Mouse (Mus musculus): ENCODE measurements at regions not wholly inside any gene's neighbourhood (a gene's known extent, or its start where the extent isn't known, plus 50 kb on each side); places are given as distances from the start of the nearest gene placed in this dataset.

DNA sequence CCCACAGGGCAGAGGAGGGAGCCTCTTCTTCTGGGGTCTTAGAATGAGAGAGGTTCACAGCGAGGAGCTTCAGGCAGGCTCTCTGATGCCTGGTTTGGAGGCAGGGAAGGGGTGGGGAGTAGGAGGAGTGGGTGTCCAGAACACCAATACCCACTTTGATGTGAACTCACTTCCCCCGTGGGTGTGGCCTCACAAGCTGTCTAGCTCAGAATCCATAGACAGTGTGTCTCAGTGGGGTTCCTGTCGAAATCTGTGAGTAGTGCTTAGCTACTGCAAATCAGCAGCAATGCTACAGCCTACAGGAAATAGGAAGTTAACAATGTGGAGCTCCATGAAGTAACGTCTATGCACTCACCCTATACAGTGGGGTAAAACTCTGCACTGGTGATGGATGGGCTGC, 102.5 kb upstream of the Mon1b start:
- Histone ChIP-seq H3K9me3 (replicated peaks; ENCODE audit: insufficient read depth, low read length) (no peaks in the 10 kb centered on the region), H3K79me2 (ENCODE audit: control insufficient read depth, insufficient read depth, low read length, poor library complexity) (no peaks in the 10 kb centered on the region), H3K9ac (ENCODE audit: control insufficient read depth, low read depth, low read length, poor library complexity, severe bottlenecking) (no peak overlapping the region), H3K4me1 (ENCODE audit: control insufficient read depth in 1 of 2, insufficient read depth in 2 of 2, low read length in 2 of 2) (no peaks in the 10 kb centered on the region), H3K27me3 (ENCODE audit: control insufficient read depth in 1 of 2, insufficient read depth in 2 of 2, low read length in 2 of 2) (no peaks in the 10 kb centered on the region), H3K4me3 (ENCODE audit: control insufficient read depth in 1 of 2, insufficient read depth in 1 of 2, low read depth in 2 of 2, low read length in 2 of 2) (no peak overlapping the region), H3K36me3 (ENCODE audit: control insufficient read depth in 1 of 2, insufficient read depth in 2 of 2, low read length in 2 of 2) (no peaks in the 10 kb centered on the region), H3K27ac (ENCODE audit: control insufficient read depth, low read depth, low read length) (no peak overlapping the region)
- no peak for DNase-seq (ENCODE audit: low read depth, low spot score)
- TF ChIP-seq RAD21 (IDR thresholded peaks at IDR 0.05; ENCODE audit: low read depth, low read length) (no peak), KAT2A (conservative IDR thresholded peaks at IDR 0.05; ENCODE audit: low read depth, low read length) (no peak), POLR2AphosphoS2 (IDR thresholded peaks at IDR 0.05; ENCODE audit: low read length) (no peak), ZMIZ1 (IDR thresholded peaks at IDR 0.05; ENCODE audit: low read depth, low read length) (no peak), CTCF (IDR thresholded peaks at IDR 0.05 in 2 of 3, conservative IDR thresholded peaks at IDR 0.05 in 1 of 3; ENCODE audit: control insufficient read depth in 1 of 3, insufficient read depth in 1 of 3, low read depth in 2 of 3, low read length in 3 of 3, poor library complexity in 1 of 3, severe bottlenecking in 1 of 3) (no peak), POLR2A (IDR thresholded peaks at IDR 0.05; ENCODE audit: control insufficient read depth in 1 of 2, insufficient read depth in 1 of 2, low read depth in 1 of 2, low read length in 2 of 2, poor library complexity in 1 of 2) (no peak), ZNF384 (IDR thresholded peaks at IDR 0.05; ENCODE audit: low read depth, low read length) (no peak), UBTF (IDR thresholded peaks at IDR 0.05; ENCODE audit: borderline replicate concordance, insufficient read depth, low read depth, low read length) (no peak), E2F4 (IDR thresholded peaks at IDR 0.05; ENCODE audit: borderline replicate concordance, low read depth, low read length) (no peak), MXI1 (IDR thresholded peaks at IDR 0.05; ENCODE audit: low read depth, low read length) (no peak)

DNA sequence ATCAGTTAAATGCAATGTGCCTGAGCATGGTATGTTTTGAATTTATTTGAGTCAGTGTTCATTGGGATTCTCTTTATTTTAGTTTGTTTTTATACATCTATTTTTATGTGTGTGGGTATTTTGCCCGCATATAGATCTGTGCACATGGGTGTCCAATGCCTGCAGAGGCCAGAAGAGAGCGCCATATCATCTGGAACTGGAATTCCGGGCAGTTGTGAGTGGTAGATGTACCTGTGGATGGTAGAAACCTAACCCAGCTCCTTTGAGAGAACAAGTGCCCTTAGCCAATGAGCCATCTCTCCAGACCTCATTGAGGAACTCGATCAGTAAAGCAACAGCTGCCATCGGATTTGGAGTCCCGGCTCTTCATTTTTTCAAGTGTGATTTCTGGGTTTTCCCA, 94.0 kb upstream of the Mon1b start:
- Histone ChIP-seq H3K4me3 (ENCODE audit: control insufficient read depth in 1 of 2, insufficient read depth in 1 of 2, low read depth in 2 of 2, low read length in 2 of 2) (no peak overlapping the region), H3K79me2 (ENCODE audit: control insufficient read depth, insufficient read depth, low read length, poor library complexity) (no peaks in the 10 kb centered on the region), H3K27ac (ENCODE audit: control insufficient read depth, low read depth, low read length) (no peak overlapping the region), H3K27me3 (ENCODE audit: control insufficient read depth in 1 of 2, insufficient read depth in 2 of 2, low read length in 2 of 2) (no peaks in the 10 kb centered on the region), H3K9me3 (replicated peaks; ENCODE audit: insufficient read depth, low read length) (no peaks in the 10 kb centered on the region), H3K36me3 (ENCODE audit: control insufficient read depth in 1 of 2, insufficient read depth in 2 of 2, low read length in 2 of 2) (no peaks in the 10 kb centered on the region), H3K4me1 (ENCODE audit: control insufficient read depth in 1 of 2, insufficient read depth in 2 of 2, low read length in 2 of 2) (no peaks in the 10 kb centered on the region), H3K9ac (ENCODE audit: control insufficient read depth, low read depth, low read length, poor library complexity, severe bottlenecking) (no peak overlapping the region)
- DNase-seq (ENCODE audit: low read depth, low spot score): no peak
- no peak for TF ChIP-seq CHD1 (IDR thresholded peaks at IDR 0.05; ENCODE audit: low read depth, low read length)
- no peak for TF ChIP-seq MXI1 (IDR thresholded peaks at IDR 0.05; ENCODE audit: low read depth, low read length)
- no peak for TF ChIP-seq ETS1 (IDR thresholded peaks at IDR 0.05; ENCODE audit: low read depth, low read length)
- no peak for TF ChIP-seq SMC3 (IDR thresholded peaks at IDR 0.05; ENCODE audit: low read depth, low read length)

- DNase-seq (ENCODE audit: low read depth, low spot score): no peak
- no peak for TF ChIP-seq ZC3H11A (IDR thresholded peaks at IDR 0.05; ENCODE audit: low read depth, low read length)
- TF ChIP-seq MYC (IDR thresholded peaks at IDR 0.05; ENCODE audit: low read depth, low read length): no peak
- TF ChIP-seq MAX (IDR thresholded peaks at IDR 0.05; ENCODE audit: low read length): no peak
- TF ChIP-seq MAZ (IDR thresholded peaks at IDR 0.05; ENCODE audit: low read depth, low read length): no peak
- no peak for TF ChIP-seq TCF12 (IDR thresholded peaks at IDR 0.05; ENCODE audit: low read depth, low read length)
- no peak for TF ChIP-seq ZNF384 (IDR thresholded peaks at IDR 0.05; ENCODE audit: low read depth, low read length)
- TF ChIP-seq HCFC1 (IDR thresholded peaks at IDR 0.05; ENCODE audit: low read depth, low read length): no peak
- no peak for TF ChIP-seq SIN3A (IDR thresholded peaks at IDR 0.05; ENCODE audit: low read length)
- TF ChIP-seq CHD2 (IDR thresholded peaks at IDR 0.05; ENCODE audit: low read length): no peak
- TF ChIP-seq ZKSCAN1 (IDR thresholded peaks at IDR 0.05; ENCODE audit: low read depth, low read length): no peak
- no peak for TF ChIP-seq MXI1 (IDR thresholded peaks at IDR 0.05; ENCODE audit: low read depth, low read length)
- no peak for TF ChIP-seq ZMIZ1 (IDR thresholded peaks at IDR 0.05; ENCODE audit: low read depth, low read length)
- no peak for TF ChIP-seq POLR2AphosphoS5 (IDR thresholded peaks at IDR 0.05; ENCODE audit: borderline replicate concordance, low read depth, low read length)
These were observed 93.3 kb upstream of the Mon1b start for GRCm38 (mm10) chr8:113542082-113542481.

More at GRCm38 (mm10) chr8:113542082-113542481, 93.3 kb upstream of the Mon1b start:
- no peaks in the 10 kb centered on the region for H3K36me3 ChIP-seq (ENCODE audit: control insufficient read depth in 1 of 2, insufficient read depth in 2 of 2, low read length in 2 of 2)
- no peak overlapping the region for H3K27ac ChIP-seq (ENCODE audit: control insufficient read depth, low read depth, low read length)
- no peaks in the 10 kb centered on the region for H3K79me2 ChIP-seq (ENCODE audit: control insufficient read depth, insufficient read depth, low read length, poor library complexity)
- H3K4me3 ChIP-seq (ENCODE audit: control insufficient read depth in 1 of 2, insufficient read depth in 1 of 2, low read depth in 2 of 2, low read length in 2 of 2): no peak overlapping the region
- no peak overlapping the region for H3K9ac ChIP-seq (ENCODE audit: control insufficient read depth, low read depth, low read length, poor library complexity, severe bottlenecking)
- H3K4me1 ChIP-seq (ENCODE audit: control insufficient read depth in 1 of 2, insufficient read depth in 2 of 2, low read length in 2 of 2): no peaks in the 10 kb centered on the region
- no peaks in the 10 kb centered on the region for H3K27me3 ChIP-seq (ENCODE audit: control insufficient read depth in 1 of 2, insufficient read depth in 2 of 2, low read length in 2 of 2)
- H3K9me3 ChIP-seq (replicated peaks; ENCODE audit: insufficient read depth, low read length): no peaks in the 10 kb centered on the region
